Mouse (Mus musculus) lung, embryonic 14.5 days (tissue): Measurements from ENCODE around the gene Tlr5. TPM values are rescaled to one million over a fixed set of nuclear protein-coding genes. Genes with fewer than 3 reads are reported as not detected.
A peak's percentile ranks its signal among the peaks of the same experiment; 100 is the strongest.

ENCODE experiments used
- ATAC-seq: fragments of 200-750 bp; cut with Nextera tagmentation; 2 replicates; pipeline ENCODE4 v1.8.0; 2017; ENCODE audit warnings: mild to moderate bottlenecking, moderate TSS enrichment, moderate library complexity; ENCODE audit not compliant: insufficient read depth
- DNase-seq: peaks from one replicate; pipeline ENCODE4 v3.0.0-alpha.2; 2015
- H3K27ac ChIP-seq: fragments of 300-500 bp; sonication (generic); 2 replicates; pipeline ENCODE4 v1.5.1; 2014; ENCODE audit warnings: low read depth, mild to moderate bottlenecking, moderate library complexity
- H3K27me3 ChIP-seq: fragments of 300-500 bp; sonication (generic); 2 replicates; pipeline ENCODE4 v1.6.1; 2014; ENCODE audit warnings: low read length, control low read depth; ENCODE audit not compliant: insufficient read depth
- H3K36me3 ChIP-seq: fragments of 300-500 bp; sonication (generic); 2 replicates; pipeline ENCODE4 v1.6.1; 2014; ENCODE audit warnings: control low read depth; ENCODE audit not compliant: insufficient read depth
- H3K4me1 ChIP-seq: fragments of 300-500 bp; sonication (generic); 2 replicates; pipeline ENCODE4 v1.6.1; 2014; ENCODE audit warnings: antibody characterized with exemption, control low read depth; ENCODE audit not compliant: insufficient read depth
- H3K4me2 ChIP-seq: fragments of 300-500 bp; sonication (generic); 2 replicates; pipeline ENCODE4 v1.6.1; 2014; ENCODE audit warnings: mild to moderate bottlenecking
- H3K4me3 ChIP-seq: fragments of 300-500 bp; sonication (generic); 2 replicates; pipeline ENCODE4 v1.5.1; 2014; ENCODE audit warnings: low read depth, low read length
- H3K9ac ChIP-seq: fragments of 300-500 bp; sonication (generic); 2 replicates; pipeline ENCODE4 v1.6.1; 2014
- H3K9me3 ChIP-seq: fragments of 300-500 bp; sonication (generic); 2 replicates; pipeline ENCODE4 v1.6.1; 2016; ENCODE audit warnings: low read depth, low read length, control low read depth
- CTCF ChIP-seq: IDR thresholded peaks from 2 replicates; pipeline ENCODE4 v1.5.1; 2016; ENCODE audit warnings: antibody characterized with exemption, low read depth
- WGBS: fragments of 180-500 bp; shearing (Covaris S2); extraction: QIAGEN DNeasy Blood & Tissue Kit; methylation state at CpG from one replicate; pipeline ENCODE4 v1.1.7; 2014; 5-methylcytosine and 5-hydroxymethylcytosine counted together
- polyA plus RNA-seq: library from polyadenylated mRNA; unstranded; fragments of >200 nt; fragmentation: Nextera tagmentation; extraction: Ambion mirVana; gene quantifications from 2 replicates; pipeline ENCODE4 v1.2.1, GENCODE M21; 2014

The Tlr5 gene
- polyA plus RNA-seq, 1 experiment from 2014 or later: 1.2 TPM

GRCm38 (mm10) chr1:182953667-182954066 lies 921 bp upstream of the Tlr5 start:
- Histone ChIP-seq H3K4me1 (peaks cover 14% of the 10 kb centered on the region), H3K27ac (peak overlapping the region; percentile 9; the same call in 1 of the 2 replicates), H3K36me3 (no peaks in the 10 kb centered on the region), H3K4me3 (no peak overlapping the region), H3K9me3 (no peaks in the 10 kb centered on the region), H3K27me3 (no peaks in the 10 kb centered on the region), H3K4me2 (no peak overlapping the region), H3K9ac (no peak overlapping the region)
- WGBS: 61% methylated on average over 4 of the region's 4 CpGs
- ATAC-seq (no peak), DNase-seq (no peak)
- no peak for TF ChIP-seq CTCF

- 17% methylated on average over 15 of the region's 15 CpGs for WGBS
These were observed 546 bp downstream of the Tlr5 start for GRCm38 (mm10) chr1:182955047-182955620.

GRCm38 (mm10) chr1:182956186-182956960 lies 1.8 kb downstream of the Tlr5 start:
- H3K4me1 ChIP-seq: peaks cover 18% of the 10 kb centered on the region
- H3K9ac ChIP-seq: no peak overlapping the region
- H3K27ac ChIP-seq: peak overlapping the region; percentile 44; the same call in 1 of the 2 replicates
- 57% methylated on average over 12 of the region's 12 CpGs for WGBS
- ATAC-seq (no peak), DNase-seq (peak; percentile 30)
- H3K9me3 ChIP-seq: no peaks in the 10 kb centered on the region
- H3K4me3 ChIP-seq: no peak overlapping the region
- peak overlapping the region; percentile 23 for H3K4me2 ChIP-seq
- TF ChIP-seq CTCF: no peak
- no peaks in the 10 kb centered on the region for H3K36me3 ChIP-seq
- H3K27me3 ChIP-seq: no peaks in the 10 kb centered on the region

More at GRCm38 (mm10) chr1:182955047-182955620, 546 bp downstream of the Tlr5 start:
- DNase-seq: no peak
- ATAC-seq: no peak
- TF ChIP-seq CTCF: no peak
- H3K4me2 ChIP-seq: peak overlapping the region; percentile 70
- no peaks in the 10 kb centered on the region for H3K27me3 ChIP-seq
- peak overlapping the region; percentile 50 for H3K9ac ChIP-seq
- peaks cover 18% of the 10 kb centered on the region for H3K4me1 ChIP-seq
- H3K4me3 ChIP-seq: peak overlapping the region; percentile 39
- H3K9me3 ChIP-seq: no peaks in the 10 kb centered on the region
- no peaks in the 10 kb centered on the region for H3K36me3 ChIP-seq
- peak overlapping the region; percentile 48; the same call in 1 of the 2 replicates for H3K27ac ChIP-seq

- no peaks in the 10 kb centered on the region for H3K36me3 ChIP-seq
- H3K9me3 ChIP-seq: no peaks in the 10 kb centered on the region
- WGBS: 75% methylated on average over 16 of the region's 16 CpGs
- ATAC-seq (no peak), DNase-seq (no peak)
- H3K4me2 ChIP-seq: no peak overlapping the region
- H3K27ac ChIP-seq: no peak overlapping the region
- no peaks in the 10 kb centered on the region for H3K27me3 ChIP-seq
- H3K9ac ChIP-seq: no peak overlapping the region
- H3K4me3 ChIP-seq: no peak overlapping the region
- no peak for TF ChIP-seq CTCF
- peaks cover 18% of the 10 kb centered on the region for H3K4me1 ChIP-seq
These were observed 2.6 kb downstream of the Tlr5 start for GRCm38 (mm10) chr1:182957001-182957757.

- H3K9ac ChIP-seq: no peak overlapping the region
- no peaks in the 10 kb centered on the region for H3K27me3 ChIP-seq
- no peak overlapping the region for H3K4me3 ChIP-seq
- no peaks in the 10 kb centered on the region for H3K9me3 ChIP-seq
- no peak overlapping the region for H3K27ac ChIP-seq
- no peak for ATAC-seq
- H3K36me3 ChIP-seq: no peaks in the 10 kb centered on the region
- TF ChIP-seq CTCF: no peak
- DNase-seq: no peak
- peaks cover 18% of the 10 kb centered on the region for H3K4me1 ChIP-seq
- WGBS: 83% methylated on average over 13 of the region's 13 CpGs
- no peak overlapping the region for H3K4me2 ChIP-seq
These were observed 3.4 kb downstream of the Tlr5 start for GRCm38 (mm10) chr1:182957826-182958544.

GRCm38 (mm10) chr1:182958824-182959223 lies 4.2 kb downstream of the Tlr5 start:
- Histone ChIP-seq H3K27ac (no peak overlapping the region), H3K4me1 (peaks cover 15% of the 10 kb centered on the region), H3K4me3 (no peak overlapping the region), H3K4me2 (peak overlapping the region; percentile 67), H3K27me3 (no peaks in the 10 kb centered on the region), H3K36me3 (no peaks in the 10 kb centered on the region), H3K9me3 (no peaks in the 10 kb centered on the region), H3K9ac (peak overlapping the region; percentile 28; the same call in 1 of the 2 replicates)
- WGBS: 37% methylated on average over 3 of the region's 3 CpGs
- ATAC-seq: no peak
- no peak for TF ChIP-seq CTCF
- DNase-seq: no peak
